Mouse (Mus musculus) kidney, adult 2 months (tissue): ENCODE results near the gene Ctla4.

Experiments used
- CTCF ChIP-seq: fragments of 200-500 bp; conservative IDR thresholded peaks from 2 replicates; pipeline ENCODE4 v1.5.1; 2011; ENCODE audit warnings: low read depth, mild to moderate bottlenecking, control low read depth, low read length, moderate library complexity, mixed read lengths; ENCODE audit not compliant: insufficient read depth, insufficient read length
- POLR2A ChIP-seq: fragments of 200-500 bp; IDR thresholded peaks from one replicate; pipeline ENCODE4 v1.6.1; 2011; ENCODE audit warnings: low read depth, low read length, control low read depth

DNA sequence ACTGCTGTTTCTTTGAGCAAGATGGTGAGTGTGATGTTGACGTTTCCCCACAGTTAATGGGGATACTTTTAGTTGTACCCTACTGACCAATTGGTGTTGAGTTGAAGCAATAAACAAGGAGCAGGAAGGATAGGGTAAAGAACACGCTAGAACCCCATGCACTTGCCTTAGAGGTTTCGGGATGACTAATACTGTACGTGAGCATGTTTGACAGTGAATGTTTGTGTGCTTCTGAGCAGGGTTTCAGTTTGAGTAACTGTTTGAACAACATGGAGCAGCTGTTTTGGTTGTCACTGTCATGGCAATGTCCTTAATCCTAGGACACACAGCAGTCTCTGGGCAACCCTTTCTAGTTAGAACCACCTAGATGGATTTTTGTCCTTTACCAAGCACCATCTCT lies 26.5 kb downstream of the Ctla4 start:
- TF ChIP-seq CTCF (no peak), POLR2A (no peak)
